Mouse (Mus musculus) brain, embryonic 14.5 days (tissue): Measurements from ENCODE around the gene Lrrc51.

Source experiments
- CTCF ChIP-seq: fragments of 200-500 bp; IDR thresholded peaks from 2 replicates; pipeline ENCODE4 v1.5.1; 2012; ENCODE audit warnings: inconsistent platforms, mild to moderate bottlenecking, moderate library complexity, borderline replicate concordance; ENCODE audit not compliant: insufficient read depth, insufficient read length; ENCODE audit errors: extremely low read depth
- POLR2A ChIP-seq: fragments of 200-500 bp; IDR thresholded peaks from 2 replicates; pipeline ENCODE4 v1.6.1; 2012; ENCODE audit warnings: mild to moderate bottlenecking, inconsistent platforms, borderline replicate concordance; ENCODE audit not compliant: poor library complexity, insufficient read depth, insufficient read length, severe bottlenecking; ENCODE audit errors: extremely low read depth

DNA sequence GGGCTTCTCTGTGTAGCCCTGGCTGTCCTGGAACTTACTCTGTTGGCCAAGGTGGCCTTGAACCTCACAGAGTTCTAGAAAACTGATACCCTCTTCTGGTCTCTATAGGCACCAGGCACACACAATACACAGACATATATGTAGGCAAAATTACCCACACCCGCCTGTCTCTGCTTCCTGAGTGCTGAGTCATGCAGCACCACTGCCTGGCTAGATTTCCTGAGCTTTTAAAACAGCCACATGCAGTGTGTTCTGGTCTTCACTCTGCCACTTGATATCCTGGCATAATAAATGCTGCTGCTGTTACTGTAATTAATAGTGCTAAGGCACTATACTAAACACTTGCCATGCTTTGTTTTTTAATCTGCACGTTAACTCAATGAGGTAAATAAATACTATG, 31.9 kb upstream of the Lrrc51 start:
- no peak for TF ChIP-seq CTCF
- TF ChIP-seq POLR2A, result no peak
